Mouse (Mus musculus) spleen, adult 2 months (tissue): ENCODE measurements around the gene Mgat2. TPM values are rescaled to one million over a fixed set of nuclear protein-coding genes. Genes with fewer than 3 reads are reported as not detected.

ENCODE experiments used
- DNase-seq, 2 experiments: peaks; one replicate each; pipeline versions ENCODE4 v3.0.0 to v3.0.0-alpha.2; 2012 to 2021; ENCODE audit warnings: low spot score in 2 of 2, low read depth in 1 of 2
- H3K27ac ChIP-seq: fragments of 200-500 bp; 2 replicates; pipeline ENCODE4 v1.5.1; 2012; ENCODE audit warnings: low read length, inconsistent platforms; ENCODE audit not compliant: insufficient read depth
- H3K27me3 ChIP-seq: fragments of 200-500 bp; 2 replicates; pipeline ENCODE4 v1.6.1; 2012; ENCODE audit warnings: mild to moderate bottlenecking, moderate library complexity, low read length, inconsistent platforms; ENCODE audit not compliant: control insufficient read depth, insufficient read depth
- H3K36me3 ChIP-seq: fragments of 200-500 bp; 2 replicates; pipeline ENCODE4 v1.6.1; 2012; ENCODE audit warnings: mild to moderate bottlenecking, low read length, inconsistent platforms; ENCODE audit not compliant: control insufficient read depth, insufficient read depth
- H3K4me1 ChIP-seq: fragments of 200-500 bp; 2 replicates; pipeline ENCODE4 v1.6.1; 2011; ENCODE audit warnings: inconsistent platforms; ENCODE audit not compliant: control insufficient read depth, insufficient read depth, insufficient read length
- H3K4me3 ChIP-seq: fragments of 200-500 bp; 2 replicates; pipeline ENCODE4 v1.5.1; 2011; ENCODE audit warnings: mild to moderate bottlenecking, inconsistent platforms; ENCODE audit not compliant: insufficient read depth, insufficient read length; ENCODE audit errors: extremely low read depth
- CTCF ChIP-seq: fragments of 200-500 bp; IDR thresholded peaks from 2 replicates; pipeline ENCODE4 v1.5.1; 2011; ENCODE audit warnings: mild to moderate bottlenecking, inconsistent platforms; ENCODE audit not compliant: insufficient read depth, insufficient read length, insufficient replicate concordance; ENCODE audit errors: extremely low read depth
- POLR2A ChIP-seq: fragments of 200-500 bp; IDR thresholded peaks from 2 replicates; pipeline ENCODE4 v1.6.1; 2011; ENCODE audit warnings: low read depth, low read length, inconsistent platforms
- WGBS: fragments of 180-500 bp; shearing (Covaris S2); methylation state at CpG from one replicate; pipeline ENCODE4 v1.1.7; 2018; 5-methylcytosine and 5-hydroxymethylcytosine counted together
- polyA plus RNA-seq: library from polyadenylated mRNA; depleted of rRNA; stranded (reverse); fragments of >200 nt; gene quantifications from 2 replicates; pipeline ENCODE4 v1.2.3, GENCODE M21; 2012

Mgat2 gene
- polyA plus RNA-seq, 1 experiment = 14.8 TPM

GRCm38 (mm10) chr12:69179371-69179770, 4.6 kb upstream of the Mgat2 start:
- Histone ChIP-seq H3K27ac (no peak overlapping the region), H3K36me3 (peaks cover 4% of the 10 kb centered on the region), H3K4me3 (no peak overlapping the region), H3K27me3 (no peaks in the 10 kb centered on the region), H3K4me1 (no peaks in the 10 kb centered on the region; the same call in 1 of the 2 replicates)
- TF ChIP-seq CTCF = no peak
- TF ChIP-seq POLR2A = no peak
- DNase-seq = no peak
- WGBS = 90% methylated on average over 12 of the region's 12 CpGs

- WGBS = 85% methylated on average over 4 of the region's 4 CpGs
- Histone ChIP-seq H3K36me3 (peaks cover 4% of the 10 kb centered on the region), H3K4me1 (peaks cover 3% of the 10 kb centered on the region), H3K4me3 (no peak overlapping the region), H3K27me3 (no peaks in the 10 kb centered on the region), H3K27ac (no peak overlapping the region)
- TF ChIP-seq CTCF = no peak
- no peak for TF ChIP-seq POLR2A
- no peak for DNase-seq
Observed at GRCm38 (mm10) chr12:69181800-69182199, 2.2 kb upstream of the Mgat2 start.

- peaks cover 6% of the 10 kb centered on the region for H3K36me3 ChIP-seq
- peak in 1 of 2 experiments; percentile 61 for DNase-seq
- H3K27me3 ChIP-seq = no peaks in the 10 kb centered on the region
- no peak for TF ChIP-seq POLR2A
- no peak for TF ChIP-seq CTCF
- WGBS = under 1% methylated on average over 82 of the region's 86 CpGs
- H3K4me1 ChIP-seq = peaks cover 6% of the 10 kb centered on the region
- H3K4me3 ChIP-seq = peak overlapping the region; percentile 90
- H3K27ac ChIP-seq = peak overlapping the region; percentile 89
Observed at GRCm38 (mm10) chr12:69184342-69185295, 662 bp downstream of the Mgat2 start.

- Histone ChIP-seq H3K4me3 (no peak overlapping the region; the same call in 1 of the 2 replicates), H3K27me3 (no peaks in the 10 kb centered on the region), H3K36me3 (peaks cover 7% of the 10 kb centered on the region), H3K27ac (no peak overlapping the region), H3K4me1 (peaks cover 6% of the 10 kb centered on the region)
- TF ChIP-seq POLR2A (no peak), CTCF (no peak)
- DNase-seq = no peak
- WGBS = 63% methylated on average over 7 of the region's 7 CpGs
Observed at GRCm38 (mm10) chr12:69185371-69185770, 1.4 kb downstream of the Mgat2 start.

- Histone ChIP-seq H3K27ac (no peak overlapping the region), H3K36me3 (peaks cover 5% of the 10 kb centered on the region), H3K27me3 (no peaks in the 10 kb centered on the region), H3K4me1 (peaks cover 6% of the 10 kb centered on the region), H3K4me3 (no peak overlapping the region)
- WGBS = 61% methylated on average over 5 of the region's 5 CpGs
- no peak for DNase-seq
- TF ChIP-seq CTCF (no peak), POLR2A (no peak)
Observed at GRCm38 (mm10) chr12:69186811-69187471, 3.0 kb downstream of the Mgat2 start.

- TF ChIP-seq CTCF (no peak), POLR2A (no peak)
- no peaks in the 10 kb centered on the region for H3K27me3 ChIP-seq
- H3K27ac ChIP-seq = no peak overlapping the region
- H3K4me1 ChIP-seq = peaks cover 6% of the 10 kb centered on the region; the same call in 1 of the 2 replicates
- DNase-seq = no peak
- peaks cover 3% of the 10 kb centered on the region for H3K36me3 ChIP-seq
- 93% methylated on average over 9 of the region's 9 CpGs for WGBS
- H3K4me3 ChIP-seq = no peak overlapping the region
Observed at GRCm38 (mm10) chr12:69190074-69190473, 6.1 kb downstream of the Mgat2 start.

- no peak for DNase-seq
- peaks cover 3% of the 10 kb centered on the region for H3K36me3 ChIP-seq
- H3K27me3 ChIP-seq = no peaks in the 10 kb centered on the region
- 100% methylated on average over 1 of the region's 1 CpGs for WGBS
- H3K27ac ChIP-seq = no peak overlapping the region
- peaks cover 3% of the 10 kb centered on the region; the same call in 1 of the 2 replicates for H3K4me1 ChIP-seq
- H3K4me3 ChIP-seq = no peak overlapping the region
- TF ChIP-seq POLR2A = no peak
- no peak for TF ChIP-seq CTCF
Observed at GRCm38 (mm10) chr12:69190522-69190921, 6.6 kb downstream of the Mgat2 start.
